Mouse (Mus musculus) neural tube, embryonic 12.5 days (tissue): Measurements from ENCODE around the gene Bad. TPM values are rescaled to one million over a fixed set of nuclear protein-coding genes. Genes with fewer than 3 reads are reported as not detected.

Experiments
- ATAC-seq: fragments of 200-750 bp; cut with Nextera tagmentation; 2 replicates; pipeline ENCODE4 v1.8.0; 2017; ENCODE audit warnings: low read depth, mild to moderate bottlenecking, moderate TSS enrichment, moderate library complexity; ENCODE audit not compliant: low FRiP score
- H3K27ac ChIP-seq: fragments of 300-500 bp; sonication (generic); 2 replicates; pipeline ENCODE4 v1.5.1; 2016
- H3K27me3 ChIP-seq: fragments of 300-500 bp; sonication (generic); replicated peaks from 2 replicates; pipeline ENCODE4 v1.6.1; 2016; ENCODE audit warnings: mild to moderate bottlenecking
- H3K36me3 ChIP-seq: fragments of 300-500 bp; sonication (generic); 2 replicates; pipeline ENCODE4 v1.6.1; 2016; ENCODE audit warnings: mild to moderate bottlenecking
- H3K4me1 ChIP-seq: fragments of 300-500 bp; sonication (generic); 2 replicates; pipeline ENCODE4 v1.6.1; 2016
- H3K4me2 ChIP-seq: fragments of 300-500 bp; sonication (generic); replicated peaks from 2 replicates; pipeline ENCODE4 v1.6.1; 2016; ENCODE audit warnings: mild to moderate bottlenecking
- H3K4me3 ChIP-seq: fragments of 300-500 bp; sonication (generic); 2 replicates; pipeline ENCODE4 v1.5.1; 2016
- H3K9ac ChIP-seq: fragments of 300-500 bp; sonication (generic); 2 replicates; pipeline ENCODE4 v1.6.1; 2016; ENCODE audit warnings: mild to moderate bottlenecking
- H3K9me3 ChIP-seq: fragments of 300-500 bp; sonication (generic); 2 replicates; pipeline ENCODE4 v1.6.1; 2016; ENCODE audit warnings: mild to moderate bottlenecking
- WGBS: fragments of 180-500 bp; shearing (Covaris S2); methylation state at CpG from one replicate; pipeline ENCODE4 v1.1.7; 2016; 5-methylcytosine and 5-hydroxymethylcytosine counted together
- polyA plus RNA-seq: library from polyadenylated mRNA; unstranded; fragments of >200 nt; fragmentation: Nextera tagmentation; extraction: Ambion mirVana; gene quantifications from 2 replicates; pipeline ENCODE4 v1.2.1, GENCODE M21; 2016

Bad gene
- polyA plus RNA-seq, 1 experiment from 2014 or later, result 71.9 TPM

- ATAC-seq, result no peak
- H3K36me3 ChIP-seq, result no peaks in the 10 kb centered on the region
- no peak overlapping the region for H3K4me3 ChIP-seq
Observed at GRCm38 (mm10) chr19:6928080-6928479, 13.6 kb upstream of the Bad start.

GRCm38 (mm10) chr19:6931002-6931401 lies 10.7 kb upstream of the Bad start:
- H3K36me3 ChIP-seq, result no peaks in the 10 kb centered on the region
- peaks cover 90% of the 10 kb centered on the region for H3K27me3 ChIP-seq
- peaks cover 22% of the 10 kb centered on the region for H3K4me1 ChIP-seq
- no peak overlapping the region for H3K27ac ChIP-seq
- no peak overlapping the region for H3K4me2 ChIP-seq
- no peak overlapping the region for H3K9ac ChIP-seq
- 0% methylated on average over 2 of the region's 2 CpGs for WGBS
- ATAC-seq, result no peak
- H3K4me3 ChIP-seq, result no peak overlapping the region
- H3K9me3 ChIP-seq, result no peaks in the 10 kb centered on the region

More at GRCm38 (mm10) chr19:6928080-6928479, 13.6 kb upstream of the Bad start:
- peaks cover 90% of the 10 kb centered on the region for H3K27me3 ChIP-seq
- WGBS, result 11% methylated on average over 9 of the region's 9 CpGs
- H3K4me1 ChIP-seq, result peaks cover 10% of the 10 kb centered on the region
- H3K9me3 ChIP-seq, result no peaks in the 10 kb centered on the region
- no peak overlapping the region for H3K4me2 ChIP-seq
- no peak overlapping the region for H3K27ac ChIP-seq
- H3K9ac ChIP-seq, result no peak overlapping the region

- Histone ChIP-seq H3K27me3 (peaks cover 84% of the 10 kb centered on the region), H3K4me1 (peaks cover 18% of the 10 kb centered on the region)
- 56% methylated on average over 1 of the region's 1 CpGs for WGBS
Observed at GRCm38 (mm10) chr19:6932018-6932417, 9.6 kb upstream of the Bad start.

GRCm38 (mm10) chr19:6933102-6933435 lies 8.6 kb upstream of the Bad start:
- WGBS, result 22% methylated on average over 4 of the region's 4 CpGs
- no peak for ATAC-seq
- Histone ChIP-seq H3K9me3 (no peaks in the 10 kb centered on the region), H3K27ac (no peak overlapping the region), H3K36me3 (peaks cover 3% of the 10 kb centered on the region), H3K4me3 (peak overlapping the region; percentile 35; the same call in 1 of the 2 replicates), H3K4me2 (peak overlapping the region; percentile 64), H3K27me3 (peaks cover 77% of the 10 kb centered on the region), H3K9ac (no peak overlapping the region), H3K4me1 (peaks cover 16% of the 10 kb centered on the region)

More at GRCm38 (mm10) chr19:6932018-6932417, 9.6 kb upstream of the Bad start:
- Histone ChIP-seq H3K4me3 (no peak overlapping the region; the same call in 1 of the 2 replicates), H3K36me3 (no peaks in the 10 kb centered on the region), H3K9me3 (no peaks in the 10 kb centered on the region), H3K9ac (no peak overlapping the region), H3K4me2 (no peak overlapping the region), H3K27ac (no peak overlapping the region)
- no peak for ATAC-seq

GRCm38 (mm10) chr19:6933436-6934194 lies 8.0 kb upstream of the Bad start:
- H3K9ac ChIP-seq, result peak overlapping the region; percentile 56
- peak overlapping the region; percentile 64 for H3K4me2 ChIP-seq
- peaks cover 8% of the 10 kb centered on the region for H3K36me3 ChIP-seq
- peak overlapping the region; percentile 35 for H3K4me3 ChIP-seq
- no peak overlapping the region for H3K27ac ChIP-seq
- H3K9me3 ChIP-seq, result no peaks in the 10 kb centered on the region
- peaks cover 71% of the 10 kb centered on the region for H3K27me3 ChIP-seq
- H3K4me1 ChIP-seq, result peaks cover 17% of the 10 kb centered on the region
- 3% methylated on average over 58 of the region's 58 CpGs for WGBS
- peak; percentile 59 for ATAC-seq

- peaks cover 24% of the 10 kb centered on the region for H3K4me1 ChIP-seq
- peak within 1 kb of the TSS; percentile 35 for H3K4me3 ChIP-seq
- no peak within 1 kb of the TSS for H3K27ac ChIP-seq
- H3K36me3 ChIP-seq, result peaks cover 8% of the 10 kb centered on the region
- peak within 1 kb of the TSS; percentile 56 for H3K9ac ChIP-seq
- peak; percentile 29; the same call in 1 of the 2 replicates for ATAC-seq
- H3K27me3 ChIP-seq, result peaks cover 65% of the 10 kb centered on the region
- H3K4me2 ChIP-seq, result peak within 1 kb of the TSS; percentile 64
- WGBS, result 10% methylated on average over 23 of the region's 23 CpGs
- no peaks in the 10 kb centered on the region for H3K9me3 ChIP-seq
Observed at GRCm38 (mm10) chr19:6934195-6934977, 7.3 kb upstream of the Bad start, which contains the start of gene Kcnk4. Gene Kcnk4 (minus strand): TSS chr19:6934515.

- WGBS, result 18% methylated on average over 3 of the region's 3 CpGs
- peaks cover 37% of the 10 kb centered on the region for H3K4me1 ChIP-seq
- peaks cover 53% of the 10 kb centered on the region for H3K27me3 ChIP-seq
Observed at GRCm38 (mm10) chr19:6936299-6936698, 5.4 kb upstream of the Bad start.

GRCm38 (mm10) chr19:6937541-6938465 lies 3.9 kb upstream of the Bad start:
- Histone ChIP-seq H3K27me3 (peaks cover 38% of the 10 kb centered on the region), H3K4me3 (no peak overlapping the region), H3K9me3 (no peaks in the 10 kb centered on the region), H3K4me2 (0 out of 2 replicates have a peak overlapping the region, but pooled peaks have one; percentile 87), H3K9ac (no peak overlapping the region), H3K27ac (no peak overlapping the region), H3K4me1 (peaks cover 41% of the 10 kb centered on the region), H3K36me3 (peaks cover 8% of the 10 kb centered on the region)
- 80% methylated on average over 16 of the region's 16 CpGs for WGBS
- no peak for ATAC-seq

More at GRCm38 (mm10) chr19:6936299-6936698, 5.4 kb upstream of the Bad start:
- ATAC-seq, result no peak
- Histone ChIP-seq H3K36me3 (peaks cover 8% of the 10 kb centered on the region), H3K27ac (no peak overlapping the region), H3K9me3 (no peaks in the 10 kb centered on the region), H3K9ac (no peak overlapping the region), H3K4me3 (no peak overlapping the region), H3K4me2 (no peak overlapping the region)

- Histone ChIP-seq H3K4me3 (no peak overlapping the region), H3K9ac (peak overlapping the region; percentile 26; the same call in 1 of the 2 replicates), H3K4me1 (peaks cover 32% of the 10 kb centered on the region), H3K4me2 (peak overlapping the region; percentile 87), H3K9me3 (no peaks in the 10 kb centered on the region), H3K36me3 (peaks cover 8% of the 10 kb centered on the region), H3K27ac (no peak overlapping the region), H3K27me3 (peaks cover 23% of the 10 kb centered on the region)
- 91% methylated on average over 20 of the region's 20 CpGs for WGBS
- no peak for ATAC-seq
Observed at GRCm38 (mm10) chr19:6939106-6940002, 2.3 kb upstream of the Bad start.

- H3K4me1 ChIP-seq, result peaks cover 32% of the 10 kb centered on the region
- H3K9ac ChIP-seq, result peak overlapping the region; percentile 89
- 23% methylated on average over 29 of the region's 29 CpGs for WGBS
- peak; percentile 38; the same call in 1 of the 2 replicates for ATAC-seq
- H3K36me3 ChIP-seq, result peaks cover 8% of the 10 kb centered on the region
- no peaks in the 10 kb centered on the region for H3K9me3 ChIP-seq
- H3K27ac ChIP-seq, result no peak overlapping the region
- H3K4me2 ChIP-seq, result peak overlapping the region; percentile 87
- H3K27me3 ChIP-seq, result peaks cover 11% of the 10 kb centered on the region
- peak overlapping the region; percentile 82 for H3K4me3 ChIP-seq
Observed at GRCm38 (mm10) chr19:6940396-6941351, 987 bp upstream of the Bad start.
